Mouse (Mus musculus) Patski (cell line): ENCODE data around the gene Gen1. TPM values are rescaled to one million over a fixed set of nuclear protein-coding genes. Genes with fewer than 3 reads are reported as not detected.

ENCODE experiments used
- ATAC-seq: fragments of 100-300 bp; one replicate; pipeline ENCODE4 v1.8.0; 2021
- CTCF ChIA-PET: fragments of 350-600 bp; sonication (Branson Sonifier 250); formaldehyde crosslinking; loops from one replicate; lab custom pipeline; 2022; ENCODE audit warnings: inconsistent platforms; lab: Charles Lee
- POLR2A ChIA-PET: fragments of 350-600 bp; sonication (Branson Sonifier 250); formaldehyde crosslinking; loops from one replicate; lab custom pipeline; 2022; ENCODE audit warnings: antibody characterized with exemption, inconsistent platforms; lab: Charles Lee
- DNase-seq: peaks from one replicate; pipeline ENCODE4 v3.0.0-alpha.2; 2011; ENCODE audit warnings: low read depth, low spot score
- H3K27me3 ChIP-seq: fragments of 371-371 bp; one replicate; pipeline ENCODE4 v1.5.1; 2021
- CTCF ChIP-seq: fragments of 100-300 bp; IDR thresholded peaks from one replicate; pipeline ENCODE4 v1.5.1; 2021
- in situ Hi-C: fragments of 300-500 bp; cut with MboI; formaldehyde crosslinking; loops from 3 replicates; pipeline ENCODE4 v1.11.1; 2018; ENCODE audit warnings: low pct_unique_long_range_greater_than_20kb, mixed read lengths
- polyA plus RNA-seq: library from polyadenylated mRNA; unstranded; gene quantifications from one replicate; pipeline ENCODE4 v1.2.3, GENCODE M21; 2021

Gene Gen1
- polyA plus RNA-seq, 1 experiment from 2014 or later = 4.4 TPM

GRCm38 (mm10) chr12:11209636-11210035 is 56.0 kb downstream of the Gen1 start:
- ChIA-PET CTCF (interaction anchor here (1.2 to 1.4 kb wide), 3 partner anchors 8 to 14 kb away, joined by 3 to 6 read pairs (median 3); no protein-coding TSS in a partner anchor), POLR2A (no interaction called here)
- DNase-seq = no peak
- in situ Hi-C loops = loop anchor here (10.0 to 25.0 kb wide), 2 partner anchors 135 to 928 kb away; no protein-coding TSS in a partner anchor
- ATAC-seq = no peak
- no peak for TF ChIP-seq CTCF
- peaks cover 4% of the 10 kb centered on the region for H3K27me3 ChIP-seq

GRCm38 (mm10) chr12:11208872-11209271 is 56.7 kb downstream of the Gen1 start, which contains the start of gene Msgn1:
TSS of gene Msgn1 (minus strand) at chr12:11208972.
- DNase-seq (no peak), ATAC-seq (no peak)
- ChIA-PET POLR2A (no interaction called here), CTCF (interaction anchor here (1.2 kb wide), 1 partner anchor 9 kb away, joined by 3 read pairs; no protein-coding TSS in a partner anchor)
- H3K27me3 ChIP-seq = peaks cover 4% of the 10 kb centered on the region
- no peak for TF ChIP-seq CTCF
- in situ Hi-C loops = loop anchor here (10.0 to 25.0 kb wide), 2 partner anchors 136 to 928 kb away; no protein-coding TSS in a partner anchor

GRCm38 (mm10) chr12:11206321-11206720 is 59.3 kb downstream of the Gen1 start:
- DNase-seq (no peak), ATAC-seq (no peak)
- no peak for TF ChIP-seq CTCF
- POLR2A ChIA-PET = no interaction called here
- CTCF ChIA-PET = no interaction called here
- in situ Hi-C loops = loop anchor here (10.0 to 25.0 kb wide), 2 partner anchors 138 to 931 kb away; no protein-coding TSS in a partner anchor
- peaks cover 4% of the 10 kb centered on the region for H3K27me3 ChIP-seq

- POLR2A ChIA-PET = no interaction called here
Measured at GRCm38 (mm10) chr12:11203694-11204665, 61.6 kb downstream of the Gen1 start.

GRCm38 (mm10) chr12:11202476-11202875 is 63.1 kb downstream of the Gen1 start:
- in situ Hi-C loops = loop anchor here (10.0 to 25.0 kb wide), 2 partner anchors 142 to 935 kb away; no protein-coding TSS in a partner anchor
- ATAC-seq (no peak), DNase-seq (no peak)
- TF ChIP-seq CTCF = no peak
- H3K27me3 ChIP-seq = peaks cover 8% of the 10 kb centered on the region
- ChIA-PET POLR2A (no interaction called here), CTCF (no interaction called here)

More at GRCm38 (mm10) chr12:11203694-11204665, 61.6 kb downstream of the Gen1 start:
- in situ Hi-C loops = loop anchor here (10.0 to 25.0 kb wide), 2 partner anchors 141 to 933 kb away; no protein-coding TSS in a partner anchor
- ATAC-seq (no peak), DNase-seq (no peak)
- H3K27me3 ChIP-seq = peaks cover 8% of the 10 kb centered on the region
- TF ChIP-seq CTCF = no peak
- CTCF ChIA-PET = interaction anchor here (1.0 to 1.1 kb wide), 2 partner anchors 8 to 26 kb away, joined by 3 read pairs; no protein-coding TSS in a partner anchor

- no peak for TF ChIP-seq CTCF
- POLR2A ChIA-PET = no interaction called here
- H3K27me3 ChIP-seq = peaks cover 4% of the 10 kb centered on the region
- DNase-seq (no peak), ATAC-seq (no peak)
- CTCF ChIA-PET = no interaction called here
- in situ Hi-C loops = loop anchor here (10.0 to 25.0 kb wide), 2 partner anchors 144 to 937 kb away; no protein-coding TSS in a partner anchor
Measured at GRCm38 (mm10) chr12:11200711-11201110, 64.9 kb downstream of the Gen1 start.

GRCm38 (mm10) chr12:11198551-11198950 is 67.0 kb downstream of the Gen1 start:
- ChIA-PET CTCF (interaction anchor here (0.9 kb wide), 1 partner anchor 21 kb away, joined by 3 read pairs; no protein-coding TSS in a partner anchor), POLR2A (no interaction called here)
- no peak for ATAC-seq
- in situ Hi-C loops = no loop called here
- peaks cover 4% of the 10 kb centered on the region for H3K27me3 ChIP-seq
- no peak for TF ChIP-seq CTCF
- no peak for DNase-seq

GRCm38 (mm10) chr12:11198026-11198425 is 67.6 kb downstream of the Gen1 start:
- ATAC-seq = no peak
- H3K27me3 ChIP-seq = peaks cover 4% of the 10 kb centered on the region
- in situ Hi-C loops = no loop called here
- ChIA-PET CTCF (interaction anchor here (0.9 to 1.0 kb wide), 2 partner anchors 12 to 20 kb away, joined by 3 read pairs; no protein-coding TSS in a partner anchor), POLR2A (no interaction called here)
- no peak for DNase-seq
- TF ChIP-seq CTCF = no peak

GRCm38 (mm10) chr12:11196830-11197229 is 68.8 kb downstream of the Gen1 start:
- DNase-seq (no peak), ATAC-seq (no peak)
- in situ Hi-C loops = no loop called here
- TF ChIP-seq CTCF = no peak
- H3K27me3 ChIP-seq = peaks cover 4% of the 10 kb centered on the region
- ChIA-PET POLR2A (no interaction called here), CTCF (interaction anchor here (1.3 to 1.9 kb wide), 4 partner anchors 10 to 143 kb away, joined by 3 to 5 read pairs (median 4); no protein-coding TSS in a partner anchor)

- CTCF ChIA-PET = interaction anchor here (0.7 to 1.9 kb wide), 11 partner anchors 8 to 207 kb away, joined by 3 to 6 read pairs (median 4); no protein-coding TSS in a partner anchor
- in situ Hi-C loops = no loop called here
- TF ChIP-seq CTCF = peak; percentile 92
- DNase-seq (no peak), ATAC-seq (peak; percentile 80)
- peaks cover 4% of the 10 kb centered on the region for H3K27me3 ChIP-seq
- POLR2A ChIA-PET = no interaction called here
Measured at GRCm38 (mm10) chr12:11196142-11196597, 69.4 kb downstream of the Gen1 start.
